Mouse (Mus musculus) ES-Bruce4 (cell line): Measurements from ENCODE around the gene AW822073. TPM values are rescaled to one million over a fixed set of nuclear protein-coding genes. Genes with fewer than 3 reads are reported as not detected.

Source experiments
- H3K27ac ChIP-seq: 2 replicates; pipeline ENCODE4 v1.5.1; 2012; ENCODE audit warnings: low read length, inconsistent platforms; ENCODE audit not compliant: insufficient read depth
- H3K27me3 ChIP-seq: 2 replicates; pipeline ENCODE4 v1.6.1; 2012; ENCODE audit warnings: mild to moderate bottlenecking, low read length, inconsistent platforms; ENCODE audit not compliant: control insufficient read depth, poor library complexity, insufficient read depth, severe bottlenecking
- H3K36me3 ChIP-seq: 2 replicates; pipeline ENCODE4 v1.6.1; 2012; ENCODE audit warnings: inconsistent platforms, mild to moderate bottlenecking, low read length, moderate library complexity; ENCODE audit not compliant: control insufficient read depth, poor library complexity, insufficient read depth, severe bottlenecking
- H3K4me1 ChIP-seq: one replicate; pipeline ENCODE4 v1.8.1; 2011; ENCODE audit warnings: low read length; ENCODE audit not compliant: control insufficient read depth, insufficient read depth
- H3K4me3 ChIP-seq: 2 replicates; pipeline ENCODE4 v1.5.1; 2011; ENCODE audit warnings: low read depth, mild to moderate bottlenecking, low read length
- H3K9ac ChIP-seq: 2 replicates; pipeline ENCODE4 v1.6.1; 2012; ENCODE audit warnings: low read depth, mild to moderate bottlenecking, inconsistent platforms; ENCODE audit not compliant: poor library complexity, severe bottlenecking
- H3K9me3 ChIP-seq: replicated peaks from 2 replicates; pipeline ENCODE4 v1.6.1; 2012; ENCODE audit warnings: mild to moderate bottlenecking, low read length, inconsistent platforms; ENCODE audit not compliant: control insufficient read depth, poor library complexity, insufficient read depth, severe bottlenecking
- CTCF ChIP-seq: IDR thresholded peaks from one replicate; pipeline ENCODE4 v1.8.1; 2011; ENCODE audit warnings: low read depth, low read length
- EP300 ChIP-seq: IDR thresholded peaks from 2 replicates; pipeline ENCODE4 v1.6.1; 2011; ENCODE audit warnings: low read depth, low read length; ENCODE audit not compliant: insufficient read depth
- POLR2A ChIP-seq: IDR thresholded peaks from one replicate; pipeline ENCODE4 v1.8.1; 2011; ENCODE audit warnings: low read length; ENCODE audit not compliant: insufficient read depth
- polyA plus RNA-seq: library from polyadenylated mRNA; stranded (reverse); fragments of >200 nt; gene quantifications from 2 replicates; pipeline ENCODE4 v1.2.4, GENCODE M21; 2011; ENCODE audit warnings: low read depth; ENCODE audit not compliant: missing spikeins, insufficient read depth, insufficient read length

The AW822073 gene
- polyA plus RNA-seq, 1 experiment = not detected

DNA sequence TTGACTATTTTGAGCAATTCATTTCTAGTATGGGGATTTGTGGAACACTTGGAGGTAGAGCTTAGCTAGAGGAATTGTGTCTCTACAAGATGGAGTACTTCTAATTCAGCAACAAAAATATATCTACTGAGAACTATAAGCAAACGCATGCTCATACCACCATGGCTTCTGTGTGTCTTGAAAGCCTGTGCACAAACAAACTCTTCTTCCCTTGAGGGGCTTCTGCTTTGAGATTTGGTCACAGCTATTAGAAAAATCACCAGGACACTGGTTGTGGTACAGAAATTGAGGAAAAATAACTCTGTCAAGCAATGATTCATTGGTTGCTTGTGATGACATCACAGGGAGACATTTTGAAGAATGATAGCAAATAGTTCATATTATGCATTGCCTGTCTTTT lies 9.4 kb downstream of the AW822073 start:
- Histone ChIP-seq H3K27me3 (no peaks in the 10 kb centered on the region), H3K9me3 (peaks cover 2% of the 10 kb centered on the region; the same call in 1 of the 2 replicates), H3K4me3 (no peak overlapping the region), H3K36me3 (no peaks in the 10 kb centered on the region), H3K4me1 (no peaks in the 10 kb centered on the region), H3K27ac (no peak overlapping the region), H3K9ac (no peak overlapping the region)
- TF ChIP-seq EP300 (no peak), POLR2A (no peak), CTCF (no peak)

- peaks cover 2% of the 10 kb centered on the region; the same call in 1 of the 2 replicates for H3K9me3 ChIP-seq
- H3K4me3 ChIP-seq = no peak overlapping the region
- TF ChIP-seq CTCF (no peak), EP300 (no peak), POLR2A (no peak)
- H3K27ac ChIP-seq = no peak overlapping the region
- H3K9ac ChIP-seq = no peak overlapping the region
- no peaks in the 10 kb centered on the region for H3K36me3 ChIP-seq
- no peaks in the 10 kb centered on the region for H3K4me1 ChIP-seq
- no peaks in the 10 kb centered on the region for H3K27me3 ChIP-seq
Measured at GRCm38 (mm10) chr10:58214934-58215333, 9.8 kb downstream of the AW822073 start.

DNA sequence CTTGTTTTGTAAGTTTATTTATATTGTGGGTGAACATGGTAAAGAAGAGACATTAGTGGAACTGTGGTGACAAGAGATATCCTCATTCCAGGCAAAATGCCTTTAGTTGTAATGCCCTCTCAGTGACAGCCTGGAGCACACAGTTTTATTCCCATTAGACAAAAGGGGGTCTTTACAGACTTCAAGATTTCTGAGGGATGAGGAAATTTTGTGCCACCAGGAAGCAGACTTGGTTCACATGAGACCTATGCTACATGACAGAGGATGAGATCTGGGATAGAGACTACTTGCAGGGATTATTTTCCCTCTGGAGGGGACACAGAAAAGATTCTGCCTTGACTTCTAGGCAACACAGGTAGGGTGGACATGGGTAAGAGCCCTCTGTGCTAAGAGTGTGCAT lies 10.2 kb downstream of the AW822073 start:
- no peaks in the 10 kb centered on the region for H3K36me3 ChIP-seq
- TF ChIP-seq POLR2A (no peak), CTCF (no peak), EP300 (no peak)

GRCm38 (mm10) chr10:58212230-58212629 lies 12.5 kb downstream of the AW822073 start:
- H3K4me3 ChIP-seq = no peak overlapping the region
- H3K9me3 ChIP-seq = peaks cover 3% of the 10 kb centered on the region; the same call in 1 of the 2 replicates
- H3K36me3 ChIP-seq = no peaks in the 10 kb centered on the region
- TF ChIP-seq CTCF = no peak
- no peak for TF ChIP-seq POLR2A
- no peak for TF ChIP-seq EP300
- H3K27me3 ChIP-seq = no peaks in the 10 kb centered on the region
- H3K4me1 ChIP-seq = no peaks in the 10 kb centered on the region
- H3K27ac ChIP-seq = no peak overlapping the region
- H3K9ac ChIP-seq = no peak overlapping the region

More for the DNA sequence above, 10.2 kb downstream of the AW822073 start:
- no peak overlapping the region for H3K9ac ChIP-seq
- H3K27ac ChIP-seq = no peak overlapping the region
- H3K27me3 ChIP-seq = no peaks in the 10 kb centered on the region
- no peaks in the 10 kb centered on the region for H3K4me1 ChIP-seq
- peaks cover 2% of the 10 kb centered on the region; the same call in 1 of the 2 replicates for H3K9me3 ChIP-seq
- no peak overlapping the region for H3K4me3 ChIP-seq

- Histone ChIP-seq H3K27me3 (peaks cover 1% of the 10 kb centered on the region; the same call in 1 of the 2 replicates), H3K36me3 (no peaks in the 10 kb centered on the region), H3K9me3 (peaks cover 8% of the 10 kb centered on the region), H3K27ac (no peak overlapping the region), H3K9ac (no peak overlapping the region), H3K4me3 (no peak overlapping the region), H3K4me1 (no peaks in the 10 kb centered on the region)
- TF ChIP-seq POLR2A (no peak), EP300 (no peak), CTCF (no peak)
Measured at GRCm38 (mm10) chr10:58211213-58211612, 13.5 kb downstream of the AW822073 start.

GRCm38 (mm10) chr10:58210514-58210913 lies 14.2 kb downstream of the AW822073 start:
- no peak for TF ChIP-seq POLR2A
- TF ChIP-seq EP300 = no peak
- TF ChIP-seq CTCF = no peak
- Histone ChIP-seq H3K27me3 (peaks cover 1% of the 10 kb centered on the region; the same call in 1 of the 2 replicates), H3K4me3 (no peak overlapping the region), H3K27ac (no peak overlapping the region), H3K9ac (no peak overlapping the region), H3K9me3 (peaks cover 8% of the 10 kb centered on the region), H3K4me1 (no peaks in the 10 kb centered on the region), H3K36me3 (no peaks in the 10 kb centered on the region)
